In the genomic region with DNA sequence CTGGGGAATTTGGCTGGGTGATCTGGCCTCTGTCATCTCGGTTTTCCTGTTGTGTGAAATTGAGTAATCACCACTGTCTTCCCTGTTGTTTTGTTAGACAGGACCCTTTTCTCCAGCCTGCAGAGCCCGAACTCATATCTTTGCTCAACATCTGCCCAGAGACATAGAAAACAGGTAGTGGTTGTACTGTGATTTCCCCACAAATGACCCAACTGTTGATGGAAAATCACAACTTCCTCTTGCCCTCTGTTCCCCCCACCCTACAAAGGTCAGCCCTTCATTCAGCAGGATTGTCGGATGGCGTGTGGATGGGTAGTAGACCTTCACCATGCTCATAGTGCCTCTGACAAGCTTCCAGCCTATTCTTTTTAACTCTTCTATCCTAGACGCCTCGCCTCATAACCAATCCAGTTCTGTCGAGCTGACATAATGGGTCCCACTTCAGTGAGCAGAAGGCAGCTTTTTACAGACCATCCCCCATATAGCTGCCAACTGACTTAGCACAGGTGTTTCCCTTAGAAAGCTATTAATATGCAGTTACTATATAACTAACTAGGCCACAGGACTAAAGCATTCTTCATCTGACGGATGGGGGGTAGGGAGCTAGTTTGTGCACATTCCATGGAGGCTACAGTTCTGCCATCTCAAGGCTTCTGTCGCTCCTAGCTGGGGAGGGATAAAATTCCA, we compare ENCODE assay signal across 10 mouse cellular contexts. TPM values are rescaled to one million over a fixed set of nuclear protein-coding genes. Genes with fewer than 3 reads are reported as not detected.
DNase-seq lines count a peak whose midpoint lies in the region; ATAC-seq and TF ChIP-seq lines count a peak whose summit lies in the region.
"Had no signal": no experiment of that assay in that cellular context is flagged by ENCODE, and none has a peak within 500 bp of the region (broad histone marks: within the 10 kb centered on the region; RNA-seq: fewer than 3 reads in every experiment).

No protein-coding gene starts in this region.

- ATAC-seq in heart, embryonic 11.5 days (replicated peaks; ENCODE audit: insufficient number of reproducible peaks, low FRiP score, low TSS enrichment), result peak; percentile 28; the same call in 1 of the 2 replicates
- peak; percentile 68 to 76 for ATAC-seq in hematopoietic stem cell, adult 5-6 weeks (replicated peaks in 1 of 2; ENCODE audit: insufficient read depth in 1 of 2, low FRiP score in 2 of 2, low TSS enrichment in 1 of 2, low read depth in 1 of 2, poor library complexity in 2 of 2, severe bottlenecking in 2 of 2)
- peak; percentile 50 for ATAC-seq in lung, embryonic 16.5 days (ENCODE audit: low read depth)

- no peak for DNase-seq in heart, postnatal 25 days (ENCODE audit: low spot score)
- peak; percentile 95 for DNase-seq in CH12.LX (ENCODE audit: extremely low read depth)
- no peak for DNase-seq in right cerebral cortex, adult 2 months (ENCODE audit: low spot score in 2 of 2)
- DNase-seq in urinary bladder, postnatal 14 days (ENCODE audit: low spot score), result no peak
- DNase-seq in right cerebral cortex, postnatal 36 days (ENCODE audit: low spot score in 2 of 2), result no peak
- DNase-seq: cerebellum, adult 18-20 months had no signal

- TF ChIP-seq POLR2A in CH12.LX (IDR thresholded peaks at IDR 0.05; ENCODE audit: low read depth, low read length), result no peak; the same call in 1 of the 2 replicates

- H3K9me3 ChIP-seq in heart, embryonic 11.5 days (replicated peaks; ENCODE audit: control insufficient read depth, low read length), result peaks cover 4% of the 10 kb centered on the region; the same call in 1 of the 2 replicates
- H3K9me3 ChIP-seq in CH12.LX (replicated peaks; ENCODE audit: low read length), result peaks cover 31% of the 10 kb centered on the region
- peaks cover 9% of the 10 kb centered on the region for H3K9me3 ChIP-seq in lung, embryonic 16.5 days (ENCODE audit: control insufficient read depth, low read length)

- peaks cover 7% of the 10 kb centered on the region for H3K36me3 ChIP-seq in heart, embryonic 11.5 days (ENCODE audit: control insufficient read depth, insufficient read depth, low read length)
- H3K36me3 ChIP-seq in CH12.LX (replicated peaks in 1 of 2; ENCODE audit: control insufficient read depth in 1 of 2, insufficient read depth in 1 of 2, low read length in 1 of 2), result peaks cover 66 to 87% of the 10 kb centered on the region in 2 experiments
- peaks cover 19% of the 10 kb centered on the region for H3K36me3 ChIP-seq in lung, embryonic 16.5 days (ENCODE audit: control insufficient read depth, insufficient read depth, low read length)

- H3K9ac ChIP-seq in heart, embryonic 11.5 days (ENCODE audit: low read depth, low read length), result 0 out of 2 replicates have a peak overlapping the region, but pooled peaks have one; percentile 28
- H3K9ac ChIP-seq in CH12.LX (ENCODE audit: insufficient read depth, low read depth), result peak overlapping the region; percentile 26
- no peak overlapping the region for H3K9ac ChIP-seq in lung, embryonic 16.5 days (ENCODE audit: low read length)
- H3K9ac ChIP-seq: neural tube, embryonic 13.5 days had no signal

- H3K27me3 ChIP-seq in heart, embryonic 11.5 days (ENCODE audit: control insufficient read depth, insufficient read depth, low read length), result no peaks in the 10 kb centered on the region
- H3K27me3 ChIP-seq in CH12.LX (replicated peaks), result no peaks in the 10 kb centered on the region
- no peaks in the 10 kb centered on the region for H3K27me3 ChIP-seq in lung, embryonic 16.5 days (ENCODE audit: control insufficient read depth, insufficient read depth, low read depth, low read length)
- H3K27me3 ChIP-seq: neural tube, embryonic 13.5 days had no signal

- TF ChIP-seq RAD21 in CH12.LX (IDR thresholded peaks at IDR 0.05; ENCODE audit: low read depth, low read length), result no peak

- WGBS in heart, embryonic 11.5 days (ENCODE audit: insufficient replicate concordance), result 65% methylated on average over 9 of the region's 9 CpGs
- WGBS in lung, embryonic 16.5 days, result 52% methylated on average over 9 of the region's 9 CpGs

- TF ChIP-seq EP300 in CH12.LX (IDR thresholded peaks at IDR 0.05; ENCODE audit: low read length), result peak; percentile 89

- no peak for TF ChIP-seq CTCF in CH12.LX (conservative IDR thresholded peaks at IDR 0.05 in 1 of 2, IDR thresholded peaks at IDR 0.05 in 1 of 2; ENCODE audit: low read depth in 2 of 2, low read length in 2 of 2)

- no peak overlapping the region for H3K4me3 ChIP-seq in heart, embryonic 11.5 days (ENCODE audit: low read depth, low read length)
- no peak overlapping the region for H3K4me3 ChIP-seq in CH12.LX (replicated peaks in 1 of 3; ENCODE audit: low read depth in 2 of 3, low read length in 2 of 3, poor library complexity in 1 of 3)
- no peak overlapping the region for H3K4me3 ChIP-seq in lung, embryonic 16.5 days (ENCODE audit: low read length)
- H3K4me3 ChIP-seq: neural tube, embryonic 13.5 days had no signal

- dilution Hi-C loops in CH12.LX (cut with MboI; ENCODE audit: extremely low pct_ligation_motif_present, extremely low pct_unique_long_range_greater_than_20kb, low sequenced_read_pairs), result no loop called here

- peaks cover 9% of the 10 kb centered on the region for H3K4me1 ChIP-seq in heart, embryonic 11.5 days (ENCODE audit: control insufficient read depth, insufficient read depth, low read length)
- peaks cover 25 to 59% of the 10 kb centered on the region in 2 experiments for H3K4me1 ChIP-seq in CH12.LX (ENCODE audit: control insufficient read depth in 1 of 2, insufficient read depth in 2 of 2)
- H3K4me1 ChIP-seq in lung, embryonic 16.5 days (replicated peaks; ENCODE audit: control insufficient read depth, insufficient read depth, low read length), result peaks cover 18% of the 10 kb centered on the region; the same call in 1 of the 2 replicates
- H3K4me1 ChIP-seq: neural tube, embryonic 13.5 days had no signal

- no peak overlapping the region; the same call in 1 of the 2 replicates for H3K4me2 ChIP-seq in heart, embryonic 11.5 days
- H3K4me2 ChIP-seq in CH12.LX (ENCODE audit: insufficient read depth, low read depth, poor library complexity, severe bottlenecking), result peak overlapping the region; percentile 52
- H3K4me2 ChIP-seq in lung, embryonic 16.5 days (ENCODE audit: low read depth, low read length), result no peak overlapping the region
- H3K4me2 ChIP-seq: neural tube, embryonic 13.5 days had no signal

- peak overlapping the region; percentile 68 for H3K27ac ChIP-seq in heart, embryonic 11.5 days (ENCODE audit: low read depth, low read length)
- peak overlapping the region; percentile 94 for H3K27ac ChIP-seq in CH12.LX (ENCODE audit: insufficient read depth, low read depth)
- peak overlapping the region; percentile 79 for H3K27ac ChIP-seq in lung, embryonic 16.5 days (ENCODE audit: low read length)
- H3K27ac ChIP-seq: neural tube, embryonic 13.5 days had no signal

- in situ Hi-C loops in CH12.LX (cut with MboI; ENCODE audit: low pct_ligation_motif_present, low pct_unique_long_range_greater_than_20kb, low sequenced_read_pairs), result no loop called here

- intact Hi-C loops in heart, postnatal 25 days (cut with DNase I), result loop anchor here (2.0 kb wide), 1 partner anchor 41 kb away; no protein-coding TSS in a partner anchor

- peaks cover 22% of the 10 kb centered on the region for H3K79me2 ChIP-seq in CH12.LX (replicated peaks; ENCODE audit: control insufficient read depth, extremely low read depth, insufficient read depth, poor library complexity, severe bottlenecking)

TF ChIP-seq in CH12.LX, 34 proteins besides CTCF, POLR2A, EP300 and RAD21 (continues in another document):
- TF ChIP-seq HCFC1 (IDR thresholded peaks at IDR 0.05; ENCODE audit: low read depth, low read length) (peak; percentile 38; the same call in 1 of the 2 replicates), ZMIZ1 (IDR thresholded peaks at IDR 0.05; ENCODE audit: low read depth, low read length) (0 out of 2 replicates have a peak, but pooled peaks have one; percentile 40), MAFK (IDR thresholded peaks at IDR 0.05; ENCODE audit: insufficient replicate concordance, low read length) (0 out of 2 replicates have a peak, but pooled peaks have one; percentile 26), TCF12 (IDR thresholded peaks at IDR 0.05; ENCODE audit: low read depth, low read length) (peak; percentile 85), JUN (IDR thresholded peaks at IDR 0.05; ENCODE audit: insufficient read depth, low read depth, low read length) (peak; percentile 33), ZC3H11A (IDR thresholded peaks at IDR 0.05; ENCODE audit: low read depth, low read length) (no peak), MAZ (IDR thresholded peaks at IDR 0.05; ENCODE audit: low read depth, low read length) (peak; percentile 97), NELFE (IDR thresholded peaks at IDR 0.05; ENCODE audit: low read depth, low read length) (peak; percentile 38; the same call in 1 of the 2 replicates), SIN3A (IDR thresholded peaks at IDR 0.05; ENCODE audit: low read length) (peak; percentile 78; the same call in 1 of the 2 replicates), CHD1 (IDR thresholded peaks at IDR 0.05; ENCODE audit: low read depth, low read length) (no peak; the same call in 1 of the 2 replicates), JUND (conservative IDR thresholded peaks at IDR 0.05; ENCODE audit: low read depth, low read length) (peak; percentile 57), SMC3 (IDR thresholded peaks at IDR 0.05; ENCODE audit: low read depth, low read length) (no peak; the same call in none of the 2 replicates), IRF4 (IDR thresholded peaks at IDR 0.05; ENCODE audit: low read depth, low read length) (peak; percentile 60), GABPA (IDR thresholded peaks at IDR 0.05; ENCODE audit: insufficient replicate concordance, low read depth, low read length) (no peak), RCOR1 (conservative IDR thresholded peaks at IDR 0.05; ENCODE audit: low read depth, low read length) (0 out of 2 replicates have a peak, but pooled peaks have one; percentile 55), ZNF384 (IDR thresholded peaks at IDR 0.05; ENCODE audit: low read depth, low read length) (no peak), ZKSCAN1 (IDR thresholded peaks at IDR 0.05; ENCODE audit: borderline replicate concordance, low read depth, low read length) (no peak), ELF1 (IDR thresholded peaks at IDR 0.05; ENCODE audit: low read depth, low read length) (peak; percentile 44; the same call in 1 of the 2 replicates), CHD2 (IDR thresholded peaks at IDR 0.05; ENCODE audit: low read length) (peak; percentile 86), NRF1 (IDR thresholded peaks at IDR 0.05; ENCODE audit: low read depth, low read length) (0 out of 2 replicates have a peak, but pooled peaks have one; percentile 29)

RNA-seq across cellular contexts. Expression of a gene that starts 42.7 kb away (rescaled TPM):
- polyA plus RNA-seq in heart, embryonic 11.5 days (2014; fragmentation: Nextera tagmentation; extraction: Ambion mirVana), result 17.1 and 17.7 TPM in 2 replicates
- 10 to 100 TPM; 40.6 to 44.7 TPM for total RNA-seq in heart, postnatal 25 days (2021)
- 149 and 167 TPM in 2 replicates for total RNA-seq in CH12.LX (2012; rRNA removed)
- 225 and 240 TPM in 2 replicates for total RNA-seq in CH12.LX (2014; rRNA removed)
- polyA plus RNA-seq in CH12.LX (2012; ENCODE audit: insufficient read length, low read depth), result 391 and 420 TPM in 2 replicates
- total RNA-seq in hematopoietic stem cell, adult 5-6 weeks (2017), result 8.4 and 17.6 TPM in 2 replicates
- polyA plus RNA-seq in lung, embryonic 16.5 days (2015; fragmentation: Nextera tagmentation; extraction: Ambion mirVana), result 33.7 and 34.7 TPM in 2 replicates
